Mouse (Mus musculus) midbrain, embryonic 16.5 days (tissue): ENCODE measurements around the gene Gm42372. TPM values are rescaled to one million over a fixed set of nuclear protein-coding genes. Genes with fewer than 3 reads are reported as not detected.

Experiments
- ATAC-seq: fragments of 200-750 bp; cut with Nextera tagmentation; 2 replicates; pipeline ENCODE4 v1.8.0; 2017; ENCODE audit warnings: moderate TSS enrichment
- H3K27ac ChIP-seq: fragments of 300-500 bp; sonication (generic); 2 replicates; pipeline ENCODE4 v1.5.1; 2014; ENCODE audit warnings: mild to moderate bottlenecking, low read length, mixed read lengths
- H3K27me3 ChIP-seq: fragments of 300-500 bp; sonication (generic); 2 replicates; pipeline ENCODE4 v1.6.1; 2014; ENCODE audit warnings: low read depth, low read length, mixed read lengths; ENCODE audit not compliant: control insufficient read depth, insufficient read depth
- H3K36me3 ChIP-seq: fragments of 300-500 bp; sonication (generic); 2 replicates; pipeline ENCODE4 v1.6.1; 2014; ENCODE audit warnings: mild to moderate bottlenecking, low read length, moderate library complexity, mixed read lengths; ENCODE audit not compliant: control insufficient read depth, insufficient read depth
- H3K4me1 ChIP-seq: fragments of 300-500 bp; sonication (generic); 2 replicates; pipeline ENCODE4 v1.6.1; 2014; ENCODE audit warnings: mild to moderate bottlenecking, low read length, mixed read lengths; ENCODE audit not compliant: control insufficient read depth, insufficient read depth
- H3K4me2 ChIP-seq: fragments of 300-500 bp; sonication (generic); 2 replicates; pipeline ENCODE4 v1.6.1; 2014; ENCODE audit warnings: mild to moderate bottlenecking, low read length, mixed read lengths
- H3K4me3 ChIP-seq: fragments of 300-500 bp; sonication (generic); 2 replicates; pipeline ENCODE4 v1.5.1; 2014; ENCODE audit warnings: low read depth, mild to moderate bottlenecking, low read length, moderate library complexity, mixed read lengths
- H3K9ac ChIP-seq: fragments of 300-500 bp; sonication (generic); 2 replicates; pipeline ENCODE4 v1.6.1; 2014; ENCODE audit warnings: low read depth, low read length, mixed read lengths
- H3K9me3 ChIP-seq: fragments of 300-500 bp; sonication (generic); replicated peaks from 2 replicates; pipeline ENCODE4 v1.6.1; 2014; ENCODE audit warnings: mild to moderate bottlenecking, low read length, mixed read lengths; ENCODE audit not compliant: control insufficient read depth, poor library complexity, severe bottlenecking
- whole genome bisulfite sequencing: fragments of 180-500 bp; shearing (Covaris S2); extraction: QIAGEN DNeasy Blood & Tissue Kit; methylation state at CpG from one replicate; pipeline ENCODE4 v1.1.7; 2014; 5-methylcytosine and 5-hydroxymethylcytosine counted together
- polyA plus RNA-seq: library from polyadenylated mRNA; unstranded; fragments of >200 nt; fragmentation: Nextera tagmentation; extraction: Ambion mirVana; gene quantifications from 2 replicates; pipeline ENCODE4 v1.2.1, GENCODE M21; 2015

Gene Gm42372
- polyA plus RNA-seq, 1 experiment from 2014 or later, result 7.3 TPM

GRCm38 (mm10) chr7:16956410-16957265 is 26.2 kb upstream of the Gm42372 start:
- WGBS, result 19% methylated on average over 15 of the region's 15 CpGs
- ATAC-seq, result peak; percentile 67
- H3K4me1 ChIP-seq, result peaks cover 66% of the 10 kb centered on the region
- peak overlapping the region; percentile 48; the same call in 1 of the 2 replicates for H3K9ac ChIP-seq
- H3K9me3 ChIP-seq, result no peaks in the 10 kb centered on the region
- no peaks in the 10 kb centered on the region for H3K36me3 ChIP-seq
- H3K4me3 ChIP-seq, result peak overlapping the region; percentile 2; the same call in 1 of the 2 replicates
- peak overlapping the region; percentile 52 for H3K4me2 ChIP-seq
- no peaks in the 10 kb centered on the region for H3K27me3 ChIP-seq
- peak overlapping the region; percentile 97 for H3K27ac ChIP-seq

DNA sequence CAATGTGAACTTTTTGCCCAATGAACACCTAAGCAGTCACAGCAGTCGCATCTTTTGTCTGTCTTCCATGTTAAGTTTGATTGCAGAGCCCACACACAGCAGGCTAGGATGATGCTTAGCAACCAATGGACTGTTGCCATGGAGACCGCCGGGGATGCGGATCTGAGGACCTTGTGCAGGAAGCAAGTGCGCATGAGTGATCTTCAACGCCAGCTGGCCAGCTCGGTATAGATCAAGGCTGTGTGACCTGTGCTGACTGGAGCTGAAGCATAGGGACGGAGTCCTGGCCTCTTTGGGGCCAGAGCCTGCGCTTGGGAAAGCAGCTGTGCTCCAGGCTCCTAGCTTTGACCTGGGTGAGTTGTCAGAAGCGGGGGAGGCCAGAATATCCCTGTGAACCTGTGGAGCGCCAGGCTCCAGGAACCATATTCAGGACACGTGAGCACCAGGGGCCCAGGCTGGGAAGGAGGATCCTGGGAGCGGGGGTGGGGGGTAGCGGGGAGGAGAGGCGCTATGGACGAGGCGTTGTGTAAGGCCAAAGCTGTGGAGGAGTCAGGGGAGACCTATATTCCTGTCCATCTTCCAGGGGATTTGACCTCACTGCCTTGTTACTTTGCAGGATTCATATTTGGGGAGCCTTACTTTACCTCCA is 23.2 kb upstream of the Gm42372 start, which contains the start of gene Pnmal1:
TSS of gene Pnmal1 (plus strand) at position 141 of the 649 bp plus-strand sequence.
- peaks cover 6% of the 10 kb centered on the region; the same call in 1 of the 2 replicates for H3K36me3 ChIP-seq
- no peaks in the 10 kb centered on the region for H3K27me3 ChIP-seq
- H3K4me3 ChIP-seq, result peak within 1 kb of the TSS; percentile 47
- H3K4me1 ChIP-seq, result peaks cover 64% of the 10 kb centered on the region
- H3K9ac ChIP-seq, result peak within 1 kb of the TSS; percentile 70
- H3K9me3 ChIP-seq, result no peaks in the 10 kb centered on the region
- WGBS, result 4% methylated on average over 17 of the region's 17 CpGs
- peak within 1 kb of the TSS; percentile 96 for H3K27ac ChIP-seq
- H3K4me2 ChIP-seq, result peak within 1 kb of the TSS; percentile 79
- ATAC-seq, result peak; percentile 93

GRCm38 (mm10) chr7:16961678-16962077 is 21.2 kb upstream of the Gm42372 start:
- H3K4me3 ChIP-seq, result no peak overlapping the region
- no peak overlapping the region for H3K27ac ChIP-seq
- H3K9ac ChIP-seq, result no peak overlapping the region
- H3K9me3 ChIP-seq, result no peaks in the 10 kb centered on the region
- no peaks in the 10 kb centered on the region for H3K27me3 ChIP-seq
- 82% methylated on average over 5 of the region's 5 CpGs for WGBS
- peak overlapping the region; percentile 79 for H3K4me2 ChIP-seq
- H3K36me3 ChIP-seq, result peaks cover 6% of the 10 kb centered on the region; the same call in 1 of the 2 replicates
- ATAC-seq, result no peak
- H3K4me1 ChIP-seq, result peaks cover 54% of the 10 kb centered on the region

GRCm38 (mm10) chr7:16968414-16968813 is 14.5 kb upstream of the Gm42372 start:
- no peak overlapping the region for H3K4me2 ChIP-seq
- ATAC-seq, result no peak
- H3K27ac ChIP-seq, result no peak overlapping the region
- H3K36me3 ChIP-seq, result no peaks in the 10 kb centered on the region
- WGBS, result 86% methylated on average over 6 of the region's 6 CpGs
- H3K4me1 ChIP-seq, result no peaks in the 10 kb centered on the region
- H3K4me3 ChIP-seq, result no peak overlapping the region
- no peaks in the 10 kb centered on the region for H3K27me3 ChIP-seq
- no peak overlapping the region for H3K9ac ChIP-seq
- no peaks in the 10 kb centered on the region for H3K9me3 ChIP-seq

- Histone ChIP-seq H3K4me1 (no peaks in the 10 kb centered on the region), H3K9me3 (no peaks in the 10 kb centered on the region), H3K4me3 (no peak overlapping the region), H3K4me2 (no peak overlapping the region), H3K27me3 (no peaks in the 10 kb centered on the region), H3K9ac (no peak overlapping the region), H3K27ac (no peak overlapping the region), H3K36me3 (no peaks in the 10 kb centered on the region)
- whole genome bisulfite sequencing, result 82% methylated on average over 3 of the region's 3 CpGs
- no peak for ATAC-seq
Observed at GRCm38 (mm10) chr7:16971160-16971559, 11.7 kb upstream of the Gm42372 start.

- 58% methylated on average over 6 of the region's 6 CpGs for WGBS
- Histone ChIP-seq H3K9ac (no peak overlapping the region), H3K4me1 (no peaks in the 10 kb centered on the region), H3K27ac (no peak overlapping the region), H3K4me3 (no peak overlapping the region), H3K9me3 (no peaks in the 10 kb centered on the region), H3K36me3 (no peaks in the 10 kb centered on the region), H3K4me2 (no peak overlapping the region), H3K27me3 (no peaks in the 10 kb centered on the region)
- ATAC-seq, result no peak
Observed at GRCm38 (mm10) chr7:16974018-16974417, 8.9 kb upstream of the Gm42372 start.

- peaks cover 4% of the 10 kb centered on the region; the same call in 1 of the 2 replicates for H3K4me1 ChIP-seq
- no peak overlapping the region for H3K27ac ChIP-seq
- no peaks in the 10 kb centered on the region for H3K36me3 ChIP-seq
- no peaks in the 10 kb centered on the region for H3K27me3 ChIP-seq
- no peak for ATAC-seq
- 59% methylated on average over 8 of the region's 8 CpGs for WGBS
- no peak overlapping the region for H3K4me2 ChIP-seq
- H3K9ac ChIP-seq, result no peak overlapping the region
- no peaks in the 10 kb centered on the region for H3K9me3 ChIP-seq
- H3K4me3 ChIP-seq, result no peak overlapping the region
Observed at GRCm38 (mm10) chr7:16976298-16976697, 6.6 kb upstream of the Gm42372 start.

- Histone ChIP-seq H3K27me3 (no peaks in the 10 kb centered on the region), H3K4me2 (no peak overlapping the region), H3K4me3 (no peak overlapping the region), H3K4me1 (peaks cover 14% of the 10 kb centered on the region), H3K27ac (no peak overlapping the region), H3K36me3 (no peaks in the 10 kb centered on the region), H3K9ac (no peak overlapping the region), H3K9me3 (no peaks in the 10 kb centered on the region)
- ATAC-seq, result no peak
- WGBS, result 78% methylated on average over 6 of the region's 6 CpGs
Observed at GRCm38 (mm10) chr7:16978173-16978572, 4.7 kb upstream of the Gm42372 start.

DNA sequence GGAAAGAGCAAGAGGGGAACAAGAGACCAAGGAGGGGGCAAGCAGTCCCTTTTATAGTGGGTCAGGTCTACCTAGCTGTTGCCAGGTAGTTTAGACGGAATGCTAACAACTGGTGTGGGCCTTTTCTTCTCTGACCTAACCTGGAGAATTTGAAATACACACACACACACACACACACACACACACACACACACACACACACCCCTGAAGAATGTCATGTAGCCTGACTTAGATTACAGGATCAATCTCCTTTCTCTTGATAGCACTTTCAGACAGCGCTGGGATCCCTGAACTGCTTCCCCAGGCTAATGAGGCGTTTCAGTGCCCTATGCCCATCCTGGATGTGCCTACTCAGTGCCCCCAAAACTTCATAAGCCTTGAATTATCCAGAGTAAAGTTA is 4.3 kb upstream of the Gm42372 start:
- no peak overlapping the region for H3K27ac ChIP-seq
- no peaks in the 10 kb centered on the region for H3K9me3 ChIP-seq
- peaks cover 18% of the 10 kb centered on the region for H3K4me1 ChIP-seq
- H3K9ac ChIP-seq, result no peak overlapping the region
- WGBS, result 97% methylated on average over 3 of the region's 3 CpGs
- H3K4me2 ChIP-seq, result no peak overlapping the region
- H3K27me3 ChIP-seq, result no peaks in the 10 kb centered on the region
- no peaks in the 10 kb centered on the region for H3K36me3 ChIP-seq
- ATAC-seq, result no peak
- H3K4me3 ChIP-seq, result no peak overlapping the region
